Mouse (Mus musculus) urinary bladder, adult 18-20 months (tissue): ENCODE measurements around the gene Adssl1.

Experiments used
- DNase-seq, 2 experiments: peaks; one replicate each; pipeline ENCODE4 v3.0.0; 2022; ENCODE audit warnings: low spot score in 2 of 2, mixed read lengths in 2 of 2

Gene Adssl1

GRCm38 (mm10) chr12:112654076-112654475 is 34.2 kb downstream of the Adssl1 start:
- no peak for DNase-seq

- DNase-seq, result no peak
Measured at GRCm38 (mm10) chr12:112658619-112659018, 38.8 kb downstream of the Adssl1 start.

GRCm38 (mm10) chr12:112659109-112659508 is 39.3 kb downstream of the Adssl1 start:
- DNase-seq, result peak; percentile 36 to 59

- no peak for DNase-seq
Measured at GRCm38 (mm10) chr12:112660576-112661326, 40.9 kb downstream of the Adssl1 start.

GRCm38 (mm10) chr12:112661327-112661605 is 41.4 kb downstream of the Adssl1 start:
- no peak for DNase-seq

- DNase-seq, result no peak
Measured at GRCm38 (mm10) chr12:112661851-112662250, 42.0 kb downstream of the Adssl1 start.

GRCm38 (mm10) chr12:112663303-112663702 is 43.5 kb downstream of the Adssl1 start:
- no peak for DNase-seq

- no peak for DNase-seq
Measured at GRCm38 (mm10) chr12:112663716-112664115, 43.9 kb downstream of the Adssl1 start.

- DNase-seq, result no peak
Measured at GRCm38 (mm10) chr12:112664124-112664523, 44.3 kb downstream of the Adssl1 start.

- DNase-seq, result no peak
Measured at GRCm38 (mm10) chr12:112664656-112665055, 44.8 kb downstream of the Adssl1 start.

- DNase-seq, result no peak
Measured at GRCm38 (mm10) chr12:112665445-112665844, 45.6 kb downstream of the Adssl1 start.

GRCm38 (mm10) chr12:112665881-112666544 is 46.2 kb downstream of the Adssl1 start:
- DNase-seq, result no peak

- no peak for DNase-seq
Measured at GRCm38 (mm10) chr12:112667619-112668297, 47.9 kb downstream of the Adssl1 start.

- DNase-seq, result no peak
Measured at GRCm38 (mm10) chr12:112670718-112671393, 51.0 kb downstream of the Adssl1 start.

GRCm38 (mm10) chr12:112671891-112672290 is 52.0 kb downstream of the Adssl1 start:
- no peak for DNase-seq

- DNase-seq, result no peak
Measured at GRCm38 (mm10) chr12:112672744-112673575, 53.1 kb downstream of the Adssl1 start.

- DNase-seq, result no peak
Measured at GRCm38 (mm10) chr12:112673576-112674091, 53.8 kb downstream of the Adssl1 start.

- DNase-seq, result peak; percentile 67 to 77
Measured at GRCm38 (mm10) chr12:112674132-112675011, 54.5 kb downstream of the Adssl1 start, which contains the start of gene Akt1. TSS of gene Akt1 (minus strand) at chr12:112674884.

GRCm38 (mm10) chr12:112675245-112676035 is 55.6 kb downstream of the Adssl1 start:
- peak; percentile 71 to 77 for DNase-seq
